Mouse (Mus musculus) right cerebral cortex, postnatal 14 days (tissue): ENCODE measurements around the gene Rab17.

Experiments used
- DNase-seq: peaks from one replicate; pipeline ENCODE4 v3.0.0; 2022

The Rab17 gene

DNA sequence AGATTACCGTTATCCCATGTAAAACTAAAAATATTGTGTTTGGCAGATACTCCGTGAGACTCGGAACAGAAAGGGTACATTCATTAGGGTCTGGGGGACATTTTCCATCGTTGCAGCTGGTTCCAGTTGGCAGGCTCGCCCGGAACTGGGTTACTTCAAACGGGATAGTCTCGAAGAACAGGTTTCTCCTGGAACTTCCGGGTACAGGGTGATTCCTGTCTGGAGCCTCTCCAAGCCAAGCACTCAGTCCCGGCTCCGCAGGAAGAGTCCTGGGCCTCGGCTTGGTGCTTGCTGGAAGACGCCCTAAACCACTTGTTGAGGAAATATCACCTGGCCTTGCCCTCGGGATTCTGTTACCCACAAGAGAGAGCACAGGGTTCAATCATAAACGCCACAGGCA, 42.2 kb downstream of the Rab17 start:
- no peak for DNase-seq

DNA sequence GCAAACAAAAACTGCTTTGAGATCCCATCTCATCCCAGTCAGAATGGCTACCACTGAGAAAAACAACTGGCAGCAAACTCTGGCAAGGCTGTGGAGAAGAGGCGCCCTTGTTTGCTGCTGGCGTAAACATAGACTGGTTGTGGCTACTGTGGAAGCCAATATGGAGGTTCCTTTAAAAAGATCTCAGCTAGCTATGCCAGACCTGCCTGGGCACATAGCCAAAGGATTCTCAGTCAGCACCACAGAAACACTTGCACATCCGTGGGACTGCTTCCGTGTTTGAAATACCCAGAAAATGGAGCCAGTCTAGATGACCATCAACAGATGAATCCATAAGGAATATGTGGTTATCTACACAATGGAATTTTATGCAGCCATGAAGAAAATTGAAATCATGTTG, 43.4 kb downstream of the Rab17 start:
- DNase-seq, result peak; percentile 30

DNA sequence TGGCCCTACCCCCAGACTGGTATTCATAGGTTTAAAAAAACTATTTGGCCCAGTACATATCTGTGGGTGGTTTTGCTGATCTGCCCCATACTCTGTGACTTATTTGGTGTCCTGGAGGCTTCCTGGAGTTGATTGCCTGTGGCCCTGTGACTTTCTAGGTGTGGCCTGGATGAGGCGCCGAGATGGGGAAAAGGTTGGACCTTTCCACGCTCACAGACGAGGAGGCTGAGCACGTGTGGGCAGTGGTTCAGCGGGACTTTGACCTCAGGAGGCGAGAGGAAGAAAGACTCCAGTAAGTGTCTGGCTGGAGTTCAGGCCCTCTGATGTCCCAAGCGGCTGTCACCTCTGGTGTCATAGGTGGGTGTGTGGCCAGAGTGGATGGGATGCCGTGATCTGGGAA, 47.8 kb downstream of the Rab17 start:
- DNase-seq, result no peak

DNA sequence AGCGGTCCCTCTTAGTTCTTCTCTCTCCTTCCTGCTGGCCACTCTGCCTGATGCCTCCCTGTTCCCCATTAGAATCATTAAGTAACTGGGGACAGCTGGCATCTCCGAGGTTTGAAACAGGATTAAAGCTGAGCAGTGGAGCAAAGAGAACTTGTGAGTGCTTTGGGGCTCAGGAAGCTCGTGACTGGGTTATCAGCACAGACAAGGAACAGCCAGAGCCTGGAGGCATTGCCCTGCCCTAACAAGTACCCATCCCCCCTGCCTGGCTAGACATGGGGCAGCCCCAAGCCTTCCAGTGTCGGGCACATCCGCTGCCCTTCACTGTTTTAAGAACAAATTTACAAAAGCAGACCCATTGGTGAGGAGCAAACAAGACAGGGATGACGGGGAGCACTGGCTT, 52.0 kb downstream of the Rab17 start:
- no peak for DNase-seq

DNA sequence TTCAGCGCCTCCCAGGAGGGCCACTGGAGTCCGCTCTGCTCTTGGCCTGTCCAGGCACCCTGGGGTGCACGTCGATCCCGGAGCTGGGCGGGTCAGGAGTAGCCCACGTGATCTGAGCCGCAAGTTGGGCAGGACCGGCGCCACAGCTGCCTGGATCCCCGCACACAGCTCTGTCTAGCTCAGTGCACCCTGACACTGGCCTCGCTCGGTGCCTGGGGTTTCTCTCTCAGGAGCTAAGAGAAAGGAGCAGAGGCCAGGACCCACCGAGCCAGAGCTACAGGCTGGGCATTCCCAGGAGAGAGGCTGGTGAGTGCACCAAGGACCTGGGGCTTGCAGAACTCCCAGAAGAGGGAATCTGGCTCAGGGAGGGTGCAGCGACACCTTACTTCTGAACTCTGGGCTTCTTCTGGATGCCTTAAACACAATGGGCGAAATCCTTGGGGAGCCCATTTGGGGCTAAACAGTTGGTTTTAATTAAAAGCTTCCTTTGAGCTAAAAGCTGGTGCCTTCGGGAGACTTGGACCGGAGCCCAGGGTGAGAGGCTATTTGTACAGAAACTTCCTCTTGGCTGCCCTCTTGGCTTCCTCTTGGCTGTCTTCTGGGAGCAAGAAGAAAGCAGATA, 54.4 kb downstream of the Rab17 start, which contains the start of gene Mlph:
Gene Mlph, plus strand, starts transcription at position 138 of the 622 bp plus-strand sequence.
- DNase-seq, result peak; percentile 33

DNA sequence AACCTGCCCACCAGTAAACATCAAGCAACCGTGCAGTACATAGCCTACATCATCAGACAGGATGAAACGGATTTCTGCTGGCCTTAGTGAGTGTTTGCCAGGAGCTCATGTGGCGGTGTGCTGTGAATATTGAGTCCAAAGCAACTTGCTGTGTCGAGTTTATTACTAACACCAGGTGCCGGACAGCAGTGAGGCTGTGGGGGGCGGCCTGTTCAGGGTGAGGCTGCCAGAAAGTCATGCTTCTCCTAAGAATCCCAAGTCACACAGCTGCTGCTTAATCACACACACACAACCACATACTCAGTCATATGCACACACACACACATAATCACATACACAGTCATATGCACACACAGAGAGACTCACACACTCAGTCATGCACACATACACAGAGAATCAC, 56.2 kb downstream of the Rab17 start:
- DNase-seq, result no peak

DNA sequence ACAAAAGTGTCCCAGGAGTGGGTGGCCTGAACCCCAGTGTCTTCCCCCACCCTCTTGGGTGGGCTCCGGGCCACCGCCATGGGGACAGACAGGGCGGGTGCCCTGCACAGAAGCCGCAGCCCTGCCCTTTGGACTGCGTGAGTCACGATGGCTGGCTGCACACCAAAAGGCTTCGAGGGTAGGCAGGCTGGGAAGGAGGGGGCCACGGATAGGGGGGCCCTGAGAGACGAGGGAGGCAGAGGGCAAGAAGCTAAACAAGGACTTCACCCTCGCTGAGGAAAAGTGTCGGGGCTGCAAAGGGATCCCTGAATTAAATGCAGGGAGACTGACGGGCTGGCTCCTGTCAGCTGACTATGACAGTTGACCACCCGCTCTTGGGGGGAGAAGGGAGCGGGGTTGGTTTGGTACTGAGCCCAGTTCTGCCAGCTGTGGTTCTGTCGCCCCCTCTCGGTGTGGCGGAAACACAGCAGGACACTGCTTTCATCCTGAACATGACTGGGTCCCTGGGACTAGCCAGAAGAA, 59.8 kb downstream of the Rab17 start:
- DNase-seq, result no peak

DNA sequence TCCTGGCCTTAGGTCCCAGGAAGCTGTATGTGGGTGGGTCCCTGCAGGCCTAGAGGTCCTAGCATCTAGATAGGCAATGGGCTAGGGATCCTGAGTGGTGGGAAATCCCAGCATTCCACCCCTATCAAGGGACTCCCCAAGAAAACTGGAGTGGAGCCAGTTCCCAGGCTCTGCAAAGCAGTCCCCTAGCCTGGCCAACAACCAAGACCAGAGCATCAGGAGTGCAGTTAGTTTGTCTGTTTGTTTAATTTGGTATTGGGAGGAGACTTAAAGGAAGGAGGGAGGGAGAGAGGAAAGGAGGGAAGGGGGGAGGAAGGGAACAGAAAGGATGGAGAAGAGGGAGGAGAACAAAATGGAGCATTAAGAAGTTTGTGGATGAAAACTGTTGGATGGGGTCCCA, 60.3 kb downstream of the Rab17 start:
- no peak for DNase-seq
